Comparison of ENCODE assay signal across 30 mouse cellular contexts in the genomic region with DNA sequence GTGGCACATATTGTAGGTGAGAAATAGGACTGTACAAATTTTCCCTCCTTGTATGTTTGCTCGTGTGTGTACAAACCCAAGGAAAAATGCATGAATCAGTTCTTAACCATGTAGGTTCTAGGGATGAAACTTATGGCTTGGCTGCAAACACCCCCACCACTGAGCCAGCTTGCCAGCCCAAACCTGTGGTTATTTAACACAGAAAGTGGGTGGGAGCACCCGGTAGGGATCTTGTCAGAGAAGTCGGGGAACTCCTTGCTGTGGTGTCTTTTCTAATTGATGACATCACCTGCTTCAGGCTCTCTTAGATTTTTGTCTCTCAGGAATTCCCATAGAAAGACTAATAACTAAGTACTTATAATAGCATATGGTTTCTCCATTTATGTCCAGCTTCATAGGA.
"Had no signal": no experiment of that assay in that cellular context is flagged by ENCODE, and none has a peak within 500 bp of the region (broad histone marks: within the 10 kb centered on the region; RNA-seq: fewer than 3 reads in every experiment).

No protein-coding gene starts in this region.

- H3K27me3 ChIP-seq: limb, embryonic 12.5 days; limb, embryonic 13.5 days; limb, embryonic 15.5 days; liver, embryonic 12.5 days; liver, embryonic 13.5 days; liver, embryonic 15.5 days; lung, embryonic 15.5 days; megakaryocyte, embryonic 14.5 days; midbrain, embryonic 12.5 days; midbrain, embryonic 13.5 days had no signal

- H3K4me2 ChIP-seq: limb, embryonic 12.5 days; limb, embryonic 13.5 days; limb, embryonic 15.5 days; liver, embryonic 11.5 days; liver, embryonic 12.5 days; liver, embryonic 13.5 days; liver, embryonic 15.5 days; lung, embryonic 14.5 days; lung, embryonic 15.5 days; midbrain, embryonic 11.5 days; midbrain, embryonic 12.5 days; midbrain, embryonic 13.5 days had no signal

- H3K4me3 ChIP-seq: left cerebral cortex, adult 2 months; limb, embryonic 10.5 days; limb, embryonic 12.5 days; limb, embryonic 13.5 days; limb, embryonic 15.5 days; liver, embryonic 12.5 days; liver, embryonic 13.5 days; liver, embryonic 15.5 days; lung, embryonic 15.5 days; megakaryocyte, embryonic 14.5 days; midbrain, embryonic 10.5 days; midbrain, embryonic 12.5 days; midbrain, embryonic 13.5 days; myocyte had no signal

- ATAC-seq: liver, embryonic 12.5 days; liver, postnatal 0 days; lung, postnatal 0 days; midbrain, embryonic 13.5 days had no signal

- DNase-seq: left cerebral cortex, postnatal 4 days; liver; liver, embryonic 13.5 days; liver, postnatal 0 days; lung, adult 18-20 months; lung, adult 2 months; lung, embryonic 14.5 days; lung, postnatal 10 days; lung, postnatal 14 days; lung, postnatal 36 days; lung, postnatal 4 days; midbrain, embryonic 14.5 days had no signal

- H3K27ac ChIP-seq: left cerebral cortex, adult 2 months; limb, embryonic 10.5 days; limb, embryonic 12.5 days; limb, embryonic 13.5 days; limb, embryonic 15.5 days; liver, embryonic 12.5 days; liver, embryonic 13.5 days; liver, embryonic 14.5 days; liver, embryonic 15.5 days; lung, embryonic 15.5 days; macrophage; midbrain, embryonic 10.5 days; midbrain, embryonic 12.5 days; midbrain, embryonic 13.5 days had no signal

- H3K9me3 ChIP-seq: limb, embryonic 10.5 days; limb, embryonic 12.5 days; limb, embryonic 13.5 days; limb, embryonic 15.5 days; liver, embryonic 12.5 days; liver, embryonic 13.5 days; liver, embryonic 15.5 days; lung, embryonic 15.5 days; megakaryocyte, embryonic 14.5 days; midbrain, embryonic 10.5 days; midbrain, embryonic 12.5 days; midbrain, embryonic 13.5 days had no signal

- H3K36me3 ChIP-seq: liver, embryonic 15.5 days; lung, embryonic 15.5 days had no signal

- H3K9ac ChIP-seq: limb, embryonic 12.5 days; limb, embryonic 13.5 days; limb, embryonic 15.5 days; liver, embryonic 12.5 days; liver, embryonic 13.5 days; liver, embryonic 14.5 days; liver, embryonic 15.5 days; liver, postnatal 0 days; lung, embryonic 14.5 days; lung, embryonic 15.5 days; midbrain, embryonic 12.5 days; midbrain, embryonic 13.5 days had no signal

- H3K4me1 ChIP-seq: limb, embryonic 12.5 days; limb, embryonic 13.5 days; limb, embryonic 15.5 days; liver, embryonic 12.5 days; liver, embryonic 15.5 days; lung, embryonic 15.5 days had no signal
